Mouse (Mus musculus): ENCODE results near the gene Ptrh2.

DNA sequence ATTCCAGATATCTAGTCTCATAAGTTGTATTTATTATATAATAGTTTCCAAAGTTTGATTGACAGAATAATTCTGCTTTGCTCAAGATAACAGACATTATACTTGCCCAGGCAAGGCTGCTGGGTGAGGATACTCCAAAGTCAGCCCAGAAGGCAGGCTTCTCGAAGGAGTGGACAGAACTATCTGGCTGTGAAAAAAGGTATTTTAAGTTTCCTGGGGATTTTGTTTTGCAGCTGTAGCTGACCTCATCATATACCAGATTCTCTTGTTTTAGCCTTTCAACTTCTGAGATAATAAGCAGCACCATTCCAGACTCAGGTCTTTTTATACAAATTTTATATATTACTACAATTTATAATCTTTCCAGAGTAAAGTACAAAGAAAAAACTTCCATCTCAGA lies 34.2 kb upstream of the Ptrh2 start:
- TF ChIP-seq HCFC1 (IDR thresholded peaks at IDR 0.05; ENCODE audit: borderline replicate concordance, insufficient read depth, low read length) (no peak), ZNF384 (IDR thresholded peaks at IDR 0.05; ENCODE audit: low read depth, low read length) (no peak), CHD2 (IDR thresholded peaks at IDR 0.05; ENCODE audit: low read depth, low read length) (no peak), ZC3H11A (IDR thresholded peaks at IDR 0.05; ENCODE audit: borderline replicate concordance, low read depth, low read length) (no peak)

Measured in ES-E14 (cell line).